In genomic region chr8:107150057-107150403, GRCm38 (mm10) we compare ENCODE assay signal across 8 mouse cellular contexts. TPM values are rescaled to one million over a fixed set of nuclear protein-coding genes. Genes with fewer than 3 reads are reported as not detected.
A peak's percentile ranks its signal among the peaks of the same experiment; 100 is the strongest.
DNase-seq lines count a peak whose midpoint lies in the region; ATAC-seq and TF ChIP-seq lines count a peak whose summit lies in the region.

No protein-coding gene starts in this region.

- peak; percentile 50 for ATAC-seq in embryonic facial prominence, embryonic 15.5 days (ENCODE audit: insufficient number of reproducible peaks, low FRiP score, low TSS enrichment, low read depth)
- ATAC-seq in limb, embryonic 11.5 days (ENCODE audit: insufficient number of reproducible peaks, low FRiP score, low TSS enrichment, low read depth): peak; percentile 39; the same call in 1 of the 2 replicates
- ATAC-seq in neural tube, embryonic 14.5 days (ENCODE audit: low read depth): peak; percentile 38; the same call in 1 of the 2 replicates

- DNase-seq in left cerebral cortex, adult 2 months (ENCODE audit: extremely low spot score in 1 of 2, low spot score in 2 of 2): no peak
- DNase-seq in left cerebral cortex, postnatal 10 days (ENCODE audit: extremely low spot score in 1 of 2, low spot score in 2 of 2): no peak
- no peak for DNase-seq in limb, embryonic 11.5 days (ENCODE audit: low spot score)
- DNase-seq in frontal cortex, postnatal 25 days (ENCODE audit: low spot score in 2 of 2): no peak
- DNase-seq in kidney, adult 11 months: no peak
- no peak for DNase-seq in left cerebral cortex, adult 18-20 months (ENCODE audit: low spot score in 2 of 2)

- peaks cover 13% of the 10 kb centered on the region for H3K4me1 ChIP-seq in embryonic facial prominence, embryonic 15.5 days
- H3K4me1 ChIP-seq in limb, embryonic 11.5 days (ENCODE audit: control insufficient read depth, insufficient read depth, low read length): peaks cover 4% of the 10 kb centered on the region
- peaks cover 8% of the 10 kb centered on the region for H3K4me1 ChIP-seq in neural tube, embryonic 14.5 days (ENCODE audit: control insufficient read depth, insufficient read depth, low read length)

- H3K9ac ChIP-seq in embryonic facial prominence, embryonic 15.5 days: peak overlapping the region; percentile 71
- peak overlapping the region; percentile 53; the same call in 1 of the 2 replicates for H3K9ac ChIP-seq in limb, embryonic 11.5 days (ENCODE audit: low read length)
- peak overlapping the region; percentile 85; the same call in 1 of the 2 replicates for H3K9ac ChIP-seq in neural tube, embryonic 14.5 days (replicated peaks; ENCODE audit: low read depth, low read length)

- H3K4me2 ChIP-seq in embryonic facial prominence, embryonic 15.5 days (replicated peaks): peak overlapping the region; percentile 76
- peak overlapping the region; percentile 57 for H3K4me2 ChIP-seq in limb, embryonic 11.5 days (ENCODE audit: low read depth, severe bottlenecking)
- peak overlapping the region; percentile 59 for H3K4me2 ChIP-seq in neural tube, embryonic 14.5 days (ENCODE audit: low read depth, low read length)

- H3K4me3 ChIP-seq in left cerebral cortex, adult 2 months: peak overlapping the region; percentile 55
- H3K4me3 ChIP-seq in embryonic facial prominence, embryonic 15.5 days (replicated peaks): peak overlapping the region; percentile 71
- H3K4me3 ChIP-seq in limb, embryonic 11.5 days (ENCODE audit: low read depth, low read length): peak overlapping the region; percentile 90
- H3K4me3 ChIP-seq in neural tube, embryonic 14.5 days (ENCODE audit: low read depth, low read length): peak overlapping the region; percentile 83

- H3K27me3 ChIP-seq in embryonic facial prominence, embryonic 15.5 days: no peaks in the 10 kb centered on the region
- no peaks in the 10 kb centered on the region for H3K27me3 ChIP-seq in limb, embryonic 11.5 days (ENCODE audit: control insufficient read depth, insufficient read depth, low read length)
- H3K27me3 ChIP-seq in neural tube, embryonic 14.5 days (ENCODE audit: control insufficient read depth, insufficient read depth, low read length): no peaks in the 10 kb centered on the region

- intact Hi-C loops in left cerebral cortex, adult 2 months (cut with DNase I): loop anchor here (5.0 kb wide), 1 partner anchor 33 kb away; no protein-coding TSS in a partner anchor
- intact Hi-C loops in left cerebral cortex, postnatal 10 days (cut with DNase I): no loop called here

- WGBS in embryonic facial prominence, embryonic 15.5 days: 32% methylated on average over 6 of the region's 6 CpGs
- 26% methylated on average over 6 of the region's 6 CpGs for WGBS in limb, embryonic 11.5 days
- 17% methylated on average over 6 of the region's 6 CpGs for WGBS in neural tube, embryonic 14.5 days

- peak overlapping the region; percentile 87 for H3K27ac ChIP-seq in left cerebral cortex, adult 2 months
- peak overlapping the region; percentile 8; the same call in 1 of the 2 replicates for H3K27ac ChIP-seq in embryonic facial prominence, embryonic 15.5 days (replicated peaks)
- peak overlapping the region; percentile 68; the same call in 1 of the 2 replicates for H3K27ac ChIP-seq in limb, embryonic 11.5 days (replicated peaks; ENCODE audit: low read depth, low read length)
- peak overlapping the region; percentile 66 for H3K27ac ChIP-seq in neural tube, embryonic 14.5 days (ENCODE audit: low read depth, low read length)

- no peak for TF ChIP-seq CTCF in left cerebral cortex, adult 2 months (IDR thresholded peaks at IDR 0.05)

- H3K36me3 ChIP-seq in embryonic facial prominence, embryonic 15.5 days: peaks cover 6% of the 10 kb centered on the region; the same call in 1 of the 2 replicates
- H3K36me3 ChIP-seq in limb, embryonic 11.5 days (ENCODE audit: control insufficient read depth, insufficient read depth, low read length): peaks cover 9% of the 10 kb centered on the region; the same call in 1 of the 2 replicates
- no peaks in the 10 kb centered on the region for H3K36me3 ChIP-seq in neural tube, embryonic 14.5 days (ENCODE audit: control insufficient read depth, insufficient read depth, low read length)

- H3K9me3 ChIP-seq in embryonic facial prominence, embryonic 15.5 days (replicated peaks): no peaks in the 10 kb centered on the region
- no peaks in the 10 kb centered on the region for H3K9me3 ChIP-seq in limb, embryonic 11.5 days (ENCODE audit: control insufficient read depth, low read length)
- H3K9me3 ChIP-seq in neural tube, embryonic 14.5 days (ENCODE audit: control insufficient read depth, low read length): no peaks in the 10 kb centered on the region

RNA-seq across cellular contexts. Expression of gene Cyb5b, which starts 0.4 kb away (rescaled TPM):
- total RNA-seq in left cerebral cortex, adult 2 months (2021): 10 to 100 TPM; 92.3 to 93.6 TPM
- 10 to 100 TPM; 92.2 to 95.1 TPM for total RNA-seq in left cerebral cortex, postnatal 10 days (2021)
- polyA plus RNA-seq in embryonic facial prominence, embryonic 15.5 days (2015; fragmentation: Nextera tagmentation; extraction: Ambion mirVana): 66.7 and 67.5 TPM in 2 replicates
- polyA plus RNA-seq in limb, embryonic 11.5 days (2014; fragmentation: Nextera tagmentation; extraction: Ambion mirVana): 116 and 128 TPM in 2 replicates
- polyA plus RNA-seq in neural tube, embryonic 14.5 days (2014; fragmentation: Nextera tagmentation; extraction: Ambion mirVana): 113 and 123 TPM in 2 replicates
- 10 to 100 TPM; 95.1 to 98.8 TPM for total RNA-seq in left cerebral cortex, adult 18-20 months (2021)

RNA-seq across cellular contexts. Expression of gene Terf2, which starts 53.7 kb away (rescaled TPM):
- 10 to 100 TPM; 39.1 to 39.2 TPM for total RNA-seq in left cerebral cortex, adult 2 months (2021)
- total RNA-seq in left cerebral cortex, postnatal 10 days (2021): 10 to 100 TPM; 38.2 to 39.6 TPM
- 18.9 and 20.1 TPM in 2 replicates for polyA plus RNA-seq in embryonic facial prominence, embryonic 15.5 days (2015; fragmentation: Nextera tagmentation; extraction: Ambion mirVana)
- polyA plus RNA-seq in limb, embryonic 11.5 days (2014; fragmentation: Nextera tagmentation; extraction: Ambion mirVana): 16.5 and 18.8 TPM in 2 replicates
- polyA plus RNA-seq in neural tube, embryonic 14.5 days (2014; fragmentation: Nextera tagmentation; extraction: Ambion mirVana): 19.2 and 20.7 TPM in 2 replicates
- 10 to 100 TPM; 37.2 to 39.0 TPM for total RNA-seq in left cerebral cortex, adult 18-20 months (2021)

Comparison
In these comparisons a context has a peak if more than half of its experiments do, and no peak if none do; other contexts are left out.
1. H3K27ac ChIP-seq: peak in every context shown above with its lines; median percentile 87 in left cerebral cortex, adult 2 months; 68 in limb, embryonic 11.5 days; 66 in neural tube, embryonic 14.5 days; 8 in embryonic facial prominence, embryonic 15.5 days.